Mouse (Mus musculus) neural tube, embryonic 11.5 days (tissue): ENCODE results near the gene Fbxo40. TPM values are rescaled to one million over a fixed set of nuclear protein-coding genes. Genes with fewer than 3 reads are reported as not detected.

ENCODE experiments used
- ATAC-seq: fragments of 200-750 bp; cut with Nextera tagmentation; 2 replicates; pipeline ENCODE4 v1.8.0; 2017; ENCODE audit warnings: moderate number of reproducible peaks, mild to moderate bottlenecking, moderate TSS enrichment, moderate library complexity; ENCODE audit not compliant: insufficient read depth, low FRiP score, low TSS enrichment
- DNase-seq: peaks from one replicate; pipeline ENCODE4 v3.0.0-alpha.2; 2015; ENCODE audit warnings: low spot score
- H3K27ac ChIP-seq: fragments of 300-500 bp; sonication (generic); 2 replicates; pipeline ENCODE4 v1.5.1; 2014; ENCODE audit warnings: low read depth, mild to moderate bottlenecking, low read length
- H3K27me3 ChIP-seq: fragments of 300-500 bp; sonication (generic); 2 replicates; pipeline ENCODE4 v1.6.1; 2014; ENCODE audit warnings: mild to moderate bottlenecking, low read length, mixed read lengths; ENCODE audit not compliant: control insufficient read depth, insufficient read depth
- H3K36me3 ChIP-seq: fragments of 300-500 bp; sonication (generic); 2 replicates; pipeline ENCODE4 v1.6.1; 2014; ENCODE audit warnings: mild to moderate bottlenecking, low read length, moderate library complexity, mixed read lengths; ENCODE audit not compliant: control insufficient read depth, insufficient read depth
- H3K4me1 ChIP-seq: fragments of 300-500 bp; sonication (generic); 2 replicates; pipeline ENCODE4 v1.6.1; 2014; ENCODE audit warnings: low read length, mixed read lengths; ENCODE audit not compliant: control insufficient read depth, insufficient read depth
- H3K4me2 ChIP-seq: fragments of 300-500 bp; sonication (generic); 2 replicates; pipeline ENCODE4 v1.6.1; 2014; ENCODE audit warnings: low read depth, mild to moderate bottlenecking, moderate library complexity
- H3K4me3 ChIP-seq: fragments of 300-500 bp; sonication (generic); 2 replicates; pipeline ENCODE4 v1.5.1; 2014; ENCODE audit warnings: low read depth, low read length
- H3K9ac ChIP-seq: fragments of 300-500 bp; sonication (generic); 2 replicates; pipeline ENCODE4 v1.6.1; 2014; ENCODE audit warnings: mild to moderate bottlenecking, low read length
- H3K9me3 ChIP-seq: fragments of 300-500 bp; sonication (generic); 2 replicates; pipeline ENCODE4 v1.6.1; 2016; ENCODE audit warnings: low read length; ENCODE audit not compliant: control insufficient read depth
- WGBS: fragments of 180-500 bp; shearing (Covaris S2); extraction: QIAGEN DNeasy Blood & Tissue Kit; methylation state at CpG from one replicate; pipeline ENCODE4 v1.1.7; 2014; 5-methylcytosine and 5-hydroxymethylcytosine counted together
- polyA plus RNA-seq: library from polyadenylated mRNA; unstranded; fragments of >200 nt; fragmentation: Nextera tagmentation; extraction: Ambion mirVana; gene quantifications from 2 replicates; pipeline ENCODE4 v1.2.1, GENCODE M21; 2014

The Fbxo40 gene
- polyA plus RNA-seq, 1 experiment from 2014 or later, result 0.29 TPM

DNA sequence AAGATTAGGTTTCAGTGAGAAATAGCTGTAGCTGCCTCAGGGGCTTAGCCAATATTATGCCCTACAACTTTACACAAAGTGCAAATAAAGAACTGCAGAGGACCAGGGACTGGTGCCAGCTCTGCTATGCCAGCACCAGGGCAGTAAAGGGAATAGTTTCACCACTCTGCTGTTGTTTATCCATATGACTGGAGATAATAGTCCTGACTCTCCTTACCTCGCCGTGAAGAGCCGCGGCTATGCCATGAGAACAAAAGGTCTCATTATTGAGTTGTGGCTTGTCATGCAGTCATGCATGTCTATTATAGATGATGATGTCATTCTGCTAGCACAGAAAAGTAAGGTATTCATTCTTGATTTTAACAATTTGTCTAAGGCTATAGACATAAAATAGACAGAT, 48.4 kb downstream of the Fbxo40 start:
- Histone ChIP-seq H3K4me2 (no peak overlapping the region), H3K27me3 (no peaks in the 10 kb centered on the region), H3K9ac (no peak overlapping the region), H3K27ac (no peak overlapping the region), H3K4me1 (no peaks in the 10 kb centered on the region), H3K36me3 (no peaks in the 10 kb centered on the region), H3K4me3 (no peak overlapping the region), H3K9me3 (no peaks in the 10 kb centered on the region)
- 88% methylated on average over 4 of the region's 4 CpGs for whole genome bisulfite sequencing
- no peak for DNase-seq
- ATAC-seq, result no peak

- Histone ChIP-seq H3K27me3 (no peaks in the 10 kb centered on the region), H3K4me1 (no peaks in the 10 kb centered on the region), H3K4me3 (no peak overlapping the region), H3K9me3 (no peaks in the 10 kb centered on the region), H3K9ac (no peak overlapping the region), H3K36me3 (no peaks in the 10 kb centered on the region), H3K4me2 (no peak overlapping the region), H3K27ac (no peak overlapping the region)
- WGBS, result 82% methylated on average over 6 of the region's 6 CpGs
- ATAC-seq (no peak), DNase-seq (no peak)
Observed at GRCm38 (mm10) chr16:36941137-36941727, 49.0 kb downstream of the Fbxo40 start.

DNA sequence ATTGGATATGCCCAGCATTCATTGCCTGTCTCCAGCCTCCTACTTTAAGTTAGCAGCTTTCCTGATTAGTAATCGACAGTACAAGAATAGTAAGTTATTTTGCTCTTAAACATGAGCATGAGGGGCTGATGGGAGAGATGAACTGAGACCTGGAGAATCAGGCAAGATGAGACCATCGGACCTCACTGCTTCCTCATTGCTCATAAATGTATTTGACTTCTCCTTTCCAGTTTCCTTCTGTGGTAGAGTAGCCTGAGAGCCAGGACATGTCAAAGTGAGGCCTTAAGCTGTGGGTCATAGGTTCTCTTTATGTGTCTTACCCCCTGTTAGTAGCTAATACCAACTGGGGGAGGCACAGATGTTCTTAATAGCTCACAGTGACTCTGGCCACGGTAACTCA, 54.5 kb downstream of the Fbxo40 start:
- Histone ChIP-seq H3K36me3 (peaks cover 2% of the 10 kb centered on the region), H3K27ac (no peak overlapping the region), H3K9me3 (no peaks in the 10 kb centered on the region), H3K4me2 (no peak overlapping the region), H3K9ac (no peak overlapping the region), H3K4me1 (no peaks in the 10 kb centered on the region), H3K4me3 (no peak overlapping the region), H3K27me3 (no peaks in the 10 kb centered on the region)
- 86% methylated on average over 3 of the region's 3 CpGs for WGBS
- DNase-seq (no peak), ATAC-seq (no peak)

DNA sequence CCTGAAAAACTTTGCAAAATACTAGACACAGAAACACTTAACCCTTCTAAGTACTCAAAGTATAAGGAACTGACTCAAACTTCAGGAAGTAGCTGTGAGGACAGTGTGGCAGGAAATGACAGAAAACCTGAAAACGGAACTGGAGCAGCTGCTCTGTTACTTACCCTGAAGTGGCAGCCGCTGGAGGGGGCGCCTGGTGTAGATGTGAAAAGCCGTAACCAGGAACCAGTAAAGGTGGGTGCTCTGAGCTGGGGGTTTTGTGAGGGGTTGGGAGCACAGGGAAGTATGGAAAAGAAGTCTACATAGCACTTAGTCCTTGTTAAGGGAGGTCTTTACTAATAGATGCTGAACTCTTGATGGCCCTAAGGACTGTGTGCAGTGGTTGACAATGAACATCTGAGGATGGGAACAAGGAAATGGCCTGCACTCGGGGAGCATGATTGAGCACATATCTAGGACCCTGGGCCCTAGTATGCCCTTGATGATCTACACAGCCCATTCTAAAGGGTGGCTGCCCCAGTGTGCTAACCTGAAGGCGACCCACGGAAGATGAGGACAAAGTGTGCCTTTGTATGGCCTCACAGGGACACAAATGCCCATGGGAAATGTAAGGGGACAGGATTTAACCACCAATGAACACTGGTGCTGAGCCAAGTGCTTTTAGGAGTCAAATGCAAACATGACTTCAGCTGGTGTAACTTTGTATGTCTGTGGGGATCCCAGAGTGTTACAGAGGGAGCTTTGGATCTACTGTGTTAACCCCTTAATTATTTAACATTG, 55.2 kb downstream of the Fbxo40 start, which contains the start of gene Hcls1:
Gene Hcls1 (plus strand): TSS at position 143 of the 780 bp plus-strand sequence.
- Histone ChIP-seq H3K9ac (no peak within 1 kb of the TSS), H3K36me3 (peaks cover 2% of the 10 kb centered on the region), H3K4me2 (no peak within 1 kb of the TSS), H3K9me3 (no peaks in the 10 kb centered on the region), H3K4me3 (no peak within 1 kb of the TSS), H3K27me3 (no peaks in the 10 kb centered on the region), H3K27ac (no peak within 1 kb of the TSS), H3K4me1 (no peaks in the 10 kb centered on the region)
- ATAC-seq (no peak), DNase-seq (no peak)
- WGBS, result 85% methylated on average over 7 of the region's 7 CpGs

- ATAC-seq, result no peak
- no peak overlapping the region for H3K9ac ChIP-seq
- H3K4me2 ChIP-seq, result no peak overlapping the region
- H3K9me3 ChIP-seq, result no peaks in the 10 kb centered on the region
- H3K36me3 ChIP-seq, result peaks cover 2% of the 10 kb centered on the region
- H3K4me3 ChIP-seq, result no peak overlapping the region
- 80% methylated on average over 6 of the region's 6 CpGs for WGBS
- H3K27me3 ChIP-seq, result no peaks in the 10 kb centered on the region
- no peak overlapping the region for H3K27ac ChIP-seq
- DNase-seq, result no peak
- H3K4me1 ChIP-seq, result no peaks in the 10 kb centered on the region
Observed at GRCm38 (mm10) chr16:36934131-36934840, 56.0 kb downstream of the Fbxo40 start.

DNA sequence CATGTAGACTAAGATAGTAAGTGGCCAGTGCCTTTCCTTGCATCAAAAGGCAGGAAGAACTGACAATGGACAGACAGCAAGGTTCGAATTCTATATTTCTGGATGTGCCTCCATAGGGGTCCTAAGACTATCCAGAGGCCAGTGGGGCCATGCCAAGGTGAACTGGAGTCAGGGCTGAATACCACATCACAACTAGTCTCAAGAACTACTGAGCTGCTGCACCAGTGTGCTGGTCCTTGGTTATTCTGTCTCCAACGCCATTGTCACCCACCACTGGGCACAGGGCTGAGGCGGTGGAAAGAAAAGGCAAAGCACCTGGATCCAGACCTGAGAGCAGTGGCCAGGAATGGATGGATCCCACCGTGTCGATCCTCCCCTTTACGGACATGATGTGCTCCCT, 57.7 kb downstream of the Fbxo40 start:
- H3K9ac ChIP-seq, result no peak overlapping the region
- peaks cover 2% of the 10 kb centered on the region for H3K36me3 ChIP-seq
- no peaks in the 10 kb centered on the region for H3K27me3 ChIP-seq
- no peaks in the 10 kb centered on the region for H3K4me1 ChIP-seq
- no peaks in the 10 kb centered on the region for H3K9me3 ChIP-seq
- no peak for ATAC-seq
- H3K27ac ChIP-seq, result no peak overlapping the region
- no peak for DNase-seq
- WGBS, result 94% methylated on average over 6 of the region's 6 CpGs
- H3K4me2 ChIP-seq, result no peak overlapping the region
- H3K4me3 ChIP-seq, result no peak overlapping the region

- Histone ChIP-seq H3K4me2 (no peak overlapping the region), H3K4me3 (no peak overlapping the region), H3K27me3 (no peaks in the 10 kb centered on the region), H3K36me3 (peaks cover 2% of the 10 kb centered on the region), H3K9ac (no peak overlapping the region), H3K4me1 (no peaks in the 10 kb centered on the region), H3K9me3 (no peaks in the 10 kb centered on the region), H3K27ac (no peak overlapping the region)
- ATAC-seq, result no peak
- no peak for DNase-seq
- whole genome bisulfite sequencing, result 83% methylated on average over 3 of the region's 3 CpGs
Observed at GRCm38 (mm10) chr16:36931976-36932375, 58.3 kb downstream of the Fbxo40 start.

DNA sequence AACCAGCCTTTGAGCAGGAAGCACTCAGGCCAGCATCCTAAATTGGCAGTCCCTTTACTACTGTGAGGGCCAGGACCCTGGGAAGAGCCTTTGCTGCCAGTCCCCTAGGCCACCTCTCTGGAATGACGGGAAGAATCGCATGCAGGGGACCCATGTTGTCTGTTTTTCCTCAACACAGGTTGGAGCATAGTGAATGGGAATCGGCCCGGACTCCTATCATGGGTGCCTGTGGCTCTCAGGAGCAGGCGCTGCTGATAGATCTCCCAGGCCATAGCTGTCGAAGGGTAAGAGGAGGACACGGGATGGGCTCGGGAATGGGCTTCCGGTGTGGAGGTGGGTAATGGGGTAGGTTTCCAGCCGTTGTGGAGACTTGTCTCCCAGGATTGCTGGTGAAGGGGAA, 58.9 kb downstream of the Fbxo40 start:
- H3K9ac ChIP-seq, result no peak overlapping the region
- 93% methylated on average over 10 of the region's 10 CpGs for WGBS
- peaks cover 2% of the 10 kb centered on the region for H3K36me3 ChIP-seq
- no peaks in the 10 kb centered on the region for H3K9me3 ChIP-seq
- ATAC-seq (no peak), DNase-seq (no peak)
- H3K4me2 ChIP-seq, result no peak overlapping the region
- H3K27me3 ChIP-seq, result no peaks in the 10 kb centered on the region
- H3K27ac ChIP-seq, result no peak overlapping the region
- H3K4me3 ChIP-seq, result no peak overlapping the region
- H3K4me1 ChIP-seq, result no peaks in the 10 kb centered on the region
